Mouse (Mus musculus) induced T-regulatory cell, adult 2 months (primary cell): Measurements from ENCODE around the gene Ccdc170.
"Not testable (repeated sequence)": the region's sequence is repeated elsewhere in the genome, so short reads cannot be mapped to it uniquely, and the experiment has no call there.

Experiments used
- DNase-seq: peaks from one replicate; pipeline ENCODE4 v3.0.0-alpha.2; 2012; ENCODE audit warnings: low read depth

Ccdc170 gene

DNA sequence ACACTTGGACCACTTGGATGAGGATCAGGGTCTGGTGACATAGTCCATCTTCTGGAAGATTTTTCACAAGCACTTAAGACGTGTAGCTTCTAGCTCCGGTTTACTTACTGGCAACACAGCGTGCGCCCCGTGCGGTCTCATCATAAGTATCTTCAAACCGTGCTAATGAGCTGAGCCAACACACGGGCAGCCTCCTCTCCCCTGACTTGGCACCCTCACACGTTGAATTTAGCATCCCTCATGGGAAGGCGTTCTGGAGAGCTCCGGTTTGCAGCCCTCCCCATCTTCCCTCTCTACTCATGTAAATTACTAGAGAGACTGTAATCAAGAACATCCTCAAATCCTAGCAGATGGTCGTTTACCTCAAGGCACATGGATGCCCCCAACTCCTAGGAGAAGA, 116.6 kb downstream of the Ccdc170 start:
- DNase-seq: no peak

DNA sequence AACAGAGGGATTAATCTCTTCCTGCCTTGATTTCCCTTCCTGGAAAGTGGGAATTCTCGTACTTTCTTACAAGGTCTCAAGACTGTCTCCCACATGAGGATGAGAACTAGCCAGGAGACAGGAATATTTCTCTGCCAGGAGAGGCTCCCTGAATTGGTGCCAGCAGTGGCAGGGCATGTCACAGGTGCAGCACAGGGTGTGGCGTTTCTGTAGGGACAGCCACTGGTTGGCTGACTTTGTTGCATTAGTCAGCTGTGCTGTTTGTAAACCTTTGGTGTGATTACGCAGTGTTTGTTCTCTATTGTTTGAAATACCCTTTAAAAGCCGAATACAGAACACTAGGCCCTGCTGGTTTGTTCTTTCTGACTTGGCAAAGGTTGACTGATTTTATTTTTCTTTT, 117.3 kb downstream of the Ccdc170 start:
- no peak for DNase-seq

DNA sequence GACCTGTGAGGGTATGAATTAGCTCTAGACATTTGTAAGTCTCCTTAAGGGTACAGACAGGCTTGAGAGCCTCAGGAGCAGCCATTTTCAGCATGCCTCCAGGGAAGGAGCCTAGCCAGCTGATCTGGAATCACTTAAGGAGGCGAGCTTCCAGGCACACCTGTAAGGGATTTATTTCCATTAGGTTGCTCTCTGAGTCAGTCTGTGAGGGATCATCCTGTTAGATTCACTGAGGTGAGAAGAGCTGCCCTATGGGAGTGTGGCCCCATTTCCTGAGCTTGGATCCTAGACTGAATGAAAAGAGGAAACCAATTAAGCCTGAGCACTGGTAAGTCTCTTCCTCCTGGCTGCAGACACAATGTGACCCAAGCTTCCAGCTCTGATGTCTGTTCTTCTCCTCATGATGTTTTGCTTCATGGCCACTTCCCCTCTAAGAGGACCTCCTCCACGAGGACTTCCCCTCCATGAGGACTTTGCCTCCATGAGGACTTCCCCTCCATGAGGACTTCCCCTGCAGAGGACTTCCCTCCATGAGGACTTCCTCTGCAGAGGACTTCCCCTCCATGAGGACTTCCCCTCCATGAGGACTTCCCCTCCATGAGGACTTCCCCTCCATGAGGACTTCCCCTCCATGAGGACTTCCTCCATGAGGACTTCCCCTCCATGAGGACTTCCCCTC, 118.6 kb downstream of the Ccdc170 start:
- no peak for DNase-seq

DNA sequence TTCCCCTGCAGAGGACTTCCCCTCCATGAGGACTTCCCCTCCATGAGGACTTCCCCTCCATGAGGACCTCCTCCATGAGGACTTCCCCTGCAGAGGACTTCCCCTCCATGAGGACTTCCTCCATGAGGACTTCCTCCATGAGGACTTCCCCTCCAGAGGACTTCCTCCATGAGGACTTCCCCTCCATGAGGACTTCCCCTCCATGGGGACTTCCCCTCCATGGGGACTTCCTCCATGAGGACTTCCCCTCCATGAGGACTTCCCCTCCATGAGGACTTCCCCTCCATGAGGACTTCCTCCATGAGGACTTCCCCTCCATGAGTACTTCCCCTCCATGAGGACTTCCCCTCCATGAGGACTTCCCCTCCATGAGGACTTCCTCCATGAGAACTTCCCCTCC, 119.3 kb downstream of the Ccdc170 start:
- not testable (repeated sequence) for DNase-seq

DNA sequence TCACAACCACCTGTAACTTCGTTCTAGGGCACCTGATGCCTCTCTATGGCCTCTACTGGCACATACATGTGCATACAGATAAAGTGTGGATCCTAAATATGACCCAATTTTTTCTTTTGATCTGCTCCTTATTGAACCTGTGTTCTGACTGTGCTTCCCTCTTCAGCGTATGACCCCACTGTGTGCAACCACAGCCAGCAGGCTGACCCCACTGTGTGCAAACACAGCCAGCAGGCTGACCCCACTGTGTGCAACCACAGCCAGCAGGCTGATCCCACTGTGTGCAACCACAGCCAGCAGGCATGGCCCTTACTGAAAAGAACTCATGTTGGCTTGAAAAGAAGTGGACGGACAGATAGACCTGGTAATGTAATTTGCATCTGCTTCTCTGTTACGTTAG, 120.2 kb downstream of the Ccdc170 start:
- DNase-seq: no peak

DNA sequence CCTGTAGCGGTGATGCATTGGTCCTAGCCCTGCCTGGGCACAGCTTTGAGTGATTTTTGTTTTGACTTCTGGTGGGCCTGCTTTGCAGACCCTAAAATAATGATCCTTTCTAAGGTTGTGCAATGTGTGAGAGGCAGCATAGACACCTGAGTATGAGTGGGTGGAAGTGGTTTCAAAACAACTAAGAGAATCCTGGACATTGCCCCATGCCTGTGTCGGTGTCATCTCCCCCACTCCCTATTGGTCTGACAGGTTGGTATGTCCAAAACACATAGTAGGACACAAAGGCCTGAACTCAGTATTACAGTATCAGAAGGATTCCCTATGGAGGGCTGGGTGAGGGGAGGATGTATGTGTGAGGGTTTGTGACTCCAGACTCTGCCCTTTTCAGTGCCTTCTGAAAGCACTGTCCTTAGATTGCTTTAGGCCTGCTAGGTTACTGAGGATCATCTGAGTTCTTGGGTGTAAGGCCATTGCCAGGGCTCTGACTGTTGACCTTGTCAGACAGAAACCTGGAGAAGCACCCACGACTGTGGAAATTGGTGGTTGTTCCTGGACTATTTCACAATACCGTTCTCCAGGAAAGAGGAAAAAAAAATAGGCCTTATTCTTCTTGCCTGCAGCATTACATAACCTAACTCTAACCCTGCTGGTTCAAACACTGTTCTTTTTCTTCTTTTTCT, 122.4 kb downstream of the Ccdc170 start:
- DNase-seq: no peak

DNA sequence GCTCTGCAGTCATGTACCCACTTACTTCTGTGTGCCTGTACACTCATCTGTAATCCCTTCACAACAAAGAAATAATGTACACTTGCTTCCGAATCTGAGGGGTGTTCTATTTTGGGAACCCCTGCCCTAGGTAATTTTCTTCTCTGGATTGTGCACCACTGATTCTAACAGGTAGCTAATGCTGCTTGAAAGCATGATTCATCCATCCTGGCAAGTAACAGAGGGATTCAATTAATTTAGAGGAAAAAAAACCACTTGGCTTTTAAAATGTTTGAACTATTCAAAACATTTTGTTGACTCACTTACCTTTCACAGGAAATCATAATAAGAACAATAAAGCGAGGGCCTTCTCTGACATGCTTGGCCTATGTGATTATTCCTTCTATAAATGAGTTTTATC, 127.9 kb downstream of the Ccdc170 start:
- no peak for DNase-seq

DNA sequence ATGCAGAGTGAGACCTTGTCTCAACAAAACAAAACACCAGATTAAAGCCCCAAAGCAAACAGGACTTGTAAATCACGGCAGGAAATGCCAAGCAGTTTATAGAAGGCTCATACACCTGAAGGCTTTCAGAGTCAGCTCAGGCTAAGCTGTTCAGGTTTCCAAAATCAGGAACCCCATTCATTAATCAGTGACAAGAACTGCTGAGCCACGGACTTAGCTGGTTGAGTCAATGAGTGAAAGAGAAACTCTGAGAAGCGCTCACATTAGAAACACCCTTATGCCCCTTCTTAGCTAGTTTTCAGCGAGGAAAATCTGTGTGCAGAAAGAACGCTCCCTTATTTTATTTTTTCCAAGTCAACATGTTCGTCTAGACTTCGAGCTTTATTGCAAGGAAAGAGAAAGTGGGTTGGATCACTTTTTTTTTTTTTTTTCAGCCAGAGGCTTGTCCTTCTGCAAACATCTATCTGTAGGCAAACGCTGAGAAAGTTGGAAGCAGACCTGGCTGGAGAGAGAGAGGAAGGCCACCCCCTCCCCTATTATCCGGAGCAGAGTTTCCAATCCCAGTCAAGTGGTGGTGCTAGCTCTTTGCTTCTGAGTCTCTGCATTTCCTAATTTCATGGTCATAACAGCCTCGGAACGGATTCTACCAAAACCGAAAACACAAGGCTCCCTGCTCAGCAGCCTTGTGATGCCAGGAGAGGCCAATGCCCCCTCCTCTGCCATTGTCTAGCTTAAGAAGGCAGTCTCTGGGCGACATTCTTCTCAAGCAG, 129.3 kb downstream of the Ccdc170 start, which contains the start of gene Esr1:
Esr1 (plus strand) TSS at position 208 of the 770 bp plus-strand sequence.
- peak; percentile 44 for DNase-seq
